11 mouse cellular contexts compared by ENCODE assay signal in genomic region chr4:131429356-131429755, GRCm38 (mm10).
DNase-seq lines count a peak whose midpoint lies in the region; ATAC-seq and TF ChIP-seq lines count a peak whose summit lies in the region.
"Had no signal": no experiment of that assay in that cellular context is flagged by ENCODE, and none has a peak within 500 bp of the region (broad histone marks: within the 10 kb centered on the region; RNA-seq: fewer than 3 reads in every experiment).

No protein-coding gene starts in this region.

- no peak overlapping the region for H3K4me2 ChIP-seq in forebrain, embryonic 16.5 days (ENCODE audit: low read length)
- no peak overlapping the region for H3K4me2 ChIP-seq in midbrain, postnatal 0 days (ENCODE audit: low read depth, low read length, poor library complexity, severe bottlenecking)
- H3K4me2 ChIP-seq: embryonic facial prominence, embryonic 12.5 days; intestine, embryonic 15.5 days; liver, embryonic 12.5 days had no signal

- DNase-seq in left cerebral cortex, postnatal 14 days (ENCODE audit: low spot score in 2 of 2), result peak; percentile 28 to 40
- no peak for DNase-seq in left cerebral cortex, adult 11 months (ENCODE audit: low spot score)
- DNase-seq in cerebellum, adult 9-11 months, result peak; percentile 30
- peak; percentile 50 for DNase-seq in midbrain, postnatal 0 days (ENCODE audit: low spot score)
- no peak for DNase-seq in urinary bladder, postnatal 10 days (ENCODE audit: low spot score)
- no peak for DNase-seq in adrenal gland, adult 8-10 months

- no peaks in the 10 kb centered on the region for H3K27me3 ChIP-seq in forebrain, embryonic 16.5 days (replicated peaks; ENCODE audit: control insufficient read depth, insufficient read depth, low read length)
- no peaks in the 10 kb centered on the region for H3K27me3 ChIP-seq in midbrain, postnatal 0 days (ENCODE audit: insufficient read depth, low read length)
- H3K27me3 ChIP-seq: intestine, embryonic 15.5 days; liver, embryonic 12.5 days had no signal

- peak; percentile 32; the same call in 1 of the 2 replicates for ATAC-seq in forebrain, embryonic 16.5 days
- ATAC-seq in midbrain, postnatal 0 days (ENCODE audit: low FRiP score), result no peak
- ATAC-seq: intestine, embryonic 15.5 days; liver, embryonic 12.5 days had no signal

- no peak overlapping the region for H3K4me3 ChIP-seq in forebrain, embryonic 16.5 days (replicated peaks; ENCODE audit: low read length)
- H3K4me3 ChIP-seq in midbrain, postnatal 0 days (ENCODE audit: low read depth, low read length), result no peak overlapping the region
- H3K4me3 ChIP-seq: embryonic facial prominence, embryonic 12.5 days; intestine, embryonic 15.5 days; liver, embryonic 12.5 days; megakaryocyte, embryonic 14.5 days had no signal

- intact Hi-C loops in left cerebral cortex, postnatal 14 days (cut with DNase I), result no loop called here

- peak overlapping the region; percentile 7 for H3K9ac ChIP-seq in forebrain, embryonic 16.5 days (replicated peaks; ENCODE audit: low read depth, low read length)
- H3K9ac ChIP-seq in midbrain, postnatal 0 days (replicated peaks; ENCODE audit: low read length, poor library complexity, severe bottlenecking), result peak overlapping the region; percentile 24; the same call in 1 of the 2 replicates
- H3K9ac ChIP-seq: embryonic facial prominence, embryonic 12.5 days; intestine, embryonic 15.5 days; liver, embryonic 12.5 days had no signal

- TF ChIP-seq CTCF in midbrain, postnatal 0 days (IDR thresholded peaks at IDR 0.05), result no peak

- no peak overlapping the region for H3K27ac ChIP-seq in forebrain, embryonic 16.5 days (ENCODE audit: low read length)
- H3K27ac ChIP-seq in midbrain, postnatal 0 days (ENCODE audit: low read depth, low read length), result 0 out of 2 replicates have a peak overlapping the region, but pooled peaks have one; percentile 6
- H3K27ac ChIP-seq: embryonic facial prominence, embryonic 12.5 days; intestine, embryonic 15.5 days; liver, embryonic 12.5 days had no signal

- WGBS in forebrain, embryonic 16.5 days, result 56% methylated on average over 11 of the region's 11 CpGs
- WGBS in midbrain, postnatal 0 days, result 36% methylated on average over 11 of the region's 11 CpGs

- no peaks in the 10 kb centered on the region for H3K36me3 ChIP-seq in forebrain, embryonic 16.5 days (ENCODE audit: control insufficient read depth, insufficient read depth)
- H3K36me3 ChIP-seq in midbrain, postnatal 0 days (ENCODE audit: insufficient read depth, low read length), result no peaks in the 10 kb centered on the region
- H3K36me3 ChIP-seq: embryonic facial prominence, embryonic 12.5 days; intestine, embryonic 15.5 days; liver, embryonic 12.5 days had no signal

- H3K9me3 ChIP-seq in forebrain, embryonic 16.5 days (ENCODE audit: control insufficient read depth, low read length), result no peaks in the 10 kb centered on the region
- H3K9me3 ChIP-seq in midbrain, postnatal 0 days (ENCODE audit: low read length), result no peaks in the 10 kb centered on the region
- H3K9me3 ChIP-seq: embryonic facial prominence, embryonic 12.5 days; intestine, embryonic 15.5 days; liver, embryonic 12.5 days had no signal

- H3K4me1 ChIP-seq in forebrain, embryonic 16.5 days (replicated peaks; ENCODE audit: control insufficient read depth, insufficient read depth, low read length), result peaks cover 15% of the 10 kb centered on the region
- H3K4me1 ChIP-seq in midbrain, postnatal 0 days (ENCODE audit: insufficient read depth, low read length), result peaks cover 5% of the 10 kb centered on the region; the same call in 1 of the 2 replicates
- H3K4me1 ChIP-seq: intestine, embryonic 15.5 days; liver, embryonic 12.5 days; megakaryocyte, embryonic 14.5 days had no signal

Comparison
In these comparisons a context has a peak if more than half of its experiments do, and no peak if none do; other contexts are left out.
1. DNase-seq: peak in left cerebral cortex, postnatal 14 days (2 of 2), cerebellum, adult 9-11 months (single experiment) and midbrain, postnatal 0 days (single experiment); none in left cerebral cortex, adult 11 months (single experiment), urinary bladder, postnatal 10 days (single experiment) and adrenal gland, adult 8-10 months (single experiment).